Comparison of ENCODE assay signal across 8 mouse cellular contexts in genomic region chr14:25795561-25796174, GRCm38 (mm10). TPM values are rescaled to one million over a fixed set of nuclear protein-coding genes. Genes with fewer than 3 reads are reported as not detected.
DNase-seq lines count a peak whose midpoint lies in the region; ATAC-seq and TF ChIP-seq lines count a peak whose summit lies in the region.

No protein-coding gene starts in this region.

- peaks cover 20% of the 10 kb centered on the region for H3K4me1 ChIP-seq in heart, embryonic 10.5 days
- H3K4me1 ChIP-seq in heart, embryonic 13.5 days, result peaks cover 22% of the 10 kb centered on the region
- H3K4me1 ChIP-seq in lung, postnatal 0 days (ENCODE audit: insufficient read depth, low read depth, low read length), result no peaks in the 10 kb centered on the region
- no peaks in the 10 kb centered on the region; the same call in 1 of the 2 replicates for H3K4me1 ChIP-seq in small intestine, adult 2 months (ENCODE audit: control insufficient read depth, insufficient read depth, insufficient read length, low read length)

- TF ChIP-seq POLR2A in small intestine, adult 2 months (IDR thresholded peaks at IDR 0.05; ENCODE audit: low read depth, low read length), result no peak

- H3K36me3 ChIP-seq in heart, embryonic 10.5 days, result 0 out of 2 replicates have a peak, but pooled peaks cover 3% of the 10 kb centered on the region
- no peaks in the 10 kb centered on the region for H3K36me3 ChIP-seq in heart, embryonic 13.5 days
- no peaks in the 10 kb centered on the region for H3K36me3 ChIP-seq in lung, postnatal 0 days (ENCODE audit: insufficient read depth, low read length)
- no peaks in the 10 kb centered on the region for H3K36me3 ChIP-seq in small intestine, adult 2 months (ENCODE audit: control insufficient read depth, insufficient read depth, low read length)

- 29% methylated on average over 10 of the region's 10 CpGs for WGBS in heart, embryonic 10.5 days
- WGBS in heart, embryonic 13.5 days, result 22% methylated on average over 10 of the region's 10 CpGs
- 23% methylated on average over 10 of the region's 10 CpGs for WGBS in lung, postnatal 0 days
- 31% methylated on average over 10 of the region's 10 CpGs for WGBS in small intestine, adult 2 months

- H3K27me3 ChIP-seq in heart, embryonic 10.5 days (ENCODE audit: insufficient read depth, poor library complexity, severe bottlenecking), result peaks cover 8% of the 10 kb centered on the region; the same call in 1 of the 2 replicates
- H3K27me3 ChIP-seq in heart, embryonic 13.5 days (replicated peaks), result no peaks in the 10 kb centered on the region
- no peaks in the 10 kb centered on the region for H3K27me3 ChIP-seq in lung, postnatal 0 days (replicated peaks; ENCODE audit: insufficient read depth, low read length)
- no peaks in the 10 kb centered on the region for H3K27me3 ChIP-seq in small intestine, adult 2 months (ENCODE audit: control insufficient read depth, insufficient read depth, low read length)

- H3K4me2 ChIP-seq in heart, embryonic 13.5 days, result peak overlapping the region; percentile 39
- no peak overlapping the region for H3K4me2 ChIP-seq in lung, postnatal 0 days (replicated peaks; ENCODE audit: low read depth, low read length)

- TF ChIP-seq EP300 in lung, postnatal 0 days (IDR thresholded peaks at IDR 0.05), result no peak

- H3K9me3 ChIP-seq in heart, embryonic 10.5 days, result no peaks in the 10 kb centered on the region
- H3K9me3 ChIP-seq in heart, embryonic 13.5 days, result no peaks in the 10 kb centered on the region
- H3K9me3 ChIP-seq in lung, postnatal 0 days (ENCODE audit: low read length), result no peaks in the 10 kb centered on the region

- no peak overlapping the region for H3K4me3 ChIP-seq in heart, embryonic 10.5 days
- H3K4me3 ChIP-seq in heart, embryonic 13.5 days, result no peak overlapping the region
- no peak overlapping the region for H3K4me3 ChIP-seq in lung, postnatal 0 days (ENCODE audit: low read depth, low read length)
- H3K4me3 ChIP-seq in small intestine, adult 2 months (ENCODE audit: low read depth, low read length), result no peak overlapping the region

- TF ChIP-seq CTCF in lung, postnatal 0 days (IDR thresholded peaks at IDR 0.05), result no peak
- no peak for TF ChIP-seq CTCF in small intestine, adult 2 months (IDR thresholded peaks at IDR 0.05; ENCODE audit: extremely low read depth, insufficient read length, insufficient replicate concordance, low read depth, low read length)

- DNase-seq in heart, adult 11 months, result peak; percentile 99
- no peak for DNase-seq in heart, embryonic 10.5 days (ENCODE audit: low spot score)
- DNase-seq in embryo, embryonic 11 days, result peak; percentile 77
- peak; percentile 48 to 66 for DNase-seq in kidney, postnatal 25 days
- DNase-seq in lung, postnatal 0 days (ENCODE audit: low spot score), result peak; percentile 92
- DNase-seq in spleen, postnatal 10 days (ENCODE audit: low spot score in 2 of 2), result no peak

- H3K27ac ChIP-seq in heart, embryonic 10.5 days, result no peak overlapping the region
- peak overlapping the region; percentile 26 for H3K27ac ChIP-seq in heart, embryonic 13.5 days (replicated peaks)
- H3K27ac ChIP-seq in lung, postnatal 0 days (ENCODE audit: low read length), result peak overlapping the region; percentile 44
- peak overlapping the region; percentile 71 for H3K27ac ChIP-seq in small intestine, adult 2 months (ENCODE audit: insufficient read depth, low read depth, low read length)

- no peak for ATAC-seq in heart, embryonic 13.5 days (ENCODE audit: extremely low read depth, insufficient number of reproducible peaks, low FRiP score, low TSS enrichment)
- ATAC-seq in lung, postnatal 0 days, result peak; percentile 86

- peak overlapping the region; percentile 42 for H3K9ac ChIP-seq in heart, embryonic 13.5 days
- no peak overlapping the region for H3K9ac ChIP-seq in lung, postnatal 0 days (replicated peaks; ENCODE audit: low read depth)

RNA-seq across cellular contexts. Expression of gene Zcchc24, which starts 26.8 kb away (rescaled TPM):
- 15.2 and 16.9 TPM in 2 replicates for polyA plus RNA-seq in heart, embryonic 10.5 days (2016; fragmentation: Nextera tagmentation; extraction: Ambion mirVana)
- polyA plus RNA-seq in heart, embryonic 13.5 days (2015; fragmentation: Nextera tagmentation; extraction: Ambion mirVana), result 20.8 and 22.6 TPM in 2 replicates
- polyA plus RNA-seq in lung, postnatal 0 days (2015; fragmentation: Nextera tagmentation; extraction: Ambion mirVana), result 19.3 and 19.5 TPM in 2 replicates
- 9.0 and 10.1 TPM in 2 replicates for polyA plus RNA-seq in small intestine, adult 2 months (2012; rRNA removed)

RNA-seq across cellular contexts. Expression of gene Anxa11, which starts 46.3 kb away (rescaled TPM):
- 10.9 and 17.7 TPM in 2 replicates for polyA plus RNA-seq in heart, embryonic 10.5 days (2016; fragmentation: Nextera tagmentation; extraction: Ambion mirVana)
- polyA plus RNA-seq in heart, embryonic 13.5 days (2015; fragmentation: Nextera tagmentation; extraction: Ambion mirVana), result 21.6 and 23.6 TPM in 2 replicates
- polyA plus RNA-seq in lung, postnatal 0 days (2015; fragmentation: Nextera tagmentation; extraction: Ambion mirVana), result 54.6 and 55.3 TPM in 2 replicates
- 71.5 and 153 TPM in 2 replicates for polyA plus RNA-seq in small intestine, adult 2 months (2012; rRNA removed)

Comparison
In these comparisons a context has a peak if more than half of its experiments do, and no peak if none do; other contexts are left out.
1. DNase-seq: peak in heart, adult 11 months (single experiment), embryo, embryonic 11 days (single experiment), kidney, postnatal 25 days (2 of 2) and lung, postnatal 0 days (single experiment); none in heart, embryonic 10.5 days (single experiment) and spleen, postnatal 10 days (0 of 2).